Mouse (Mus musculus): ENCODE results near the gene Lztfl1.

DNA sequence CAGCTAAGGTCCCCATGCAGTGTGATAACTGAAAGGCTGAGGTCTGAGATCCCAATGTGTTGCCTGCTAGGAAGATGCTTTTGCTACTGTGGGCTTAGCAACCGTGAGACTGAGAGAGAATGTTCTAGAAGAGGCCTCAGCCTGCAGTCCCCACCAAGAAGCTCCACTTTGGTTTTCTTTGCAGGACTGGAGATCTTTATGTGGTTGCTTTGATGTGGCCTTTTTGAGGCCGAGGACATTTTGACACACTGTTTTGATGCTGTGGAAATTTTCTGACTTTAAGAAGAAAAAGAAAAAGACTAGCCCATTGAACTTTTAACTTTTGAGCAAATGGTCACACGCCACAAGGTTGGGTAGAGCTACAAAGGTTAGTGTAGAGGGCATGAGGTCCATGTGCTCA is 43.3 kb upstream of the Lztfl1 start:
- TF ChIP-seq CTCF (IDR thresholded peaks at IDR 0.05; ENCODE audit: control insufficient read depth, insufficient read depth, low read length) (no peak), POLR2A (IDR thresholded peaks at IDR 0.05; ENCODE audit: borderline replicate concordance, control insufficient read depth, low read depth, low read length) (no peak)
